8 mouse cellular contexts compared by ENCODE assay signal in the genomic region with DNA sequence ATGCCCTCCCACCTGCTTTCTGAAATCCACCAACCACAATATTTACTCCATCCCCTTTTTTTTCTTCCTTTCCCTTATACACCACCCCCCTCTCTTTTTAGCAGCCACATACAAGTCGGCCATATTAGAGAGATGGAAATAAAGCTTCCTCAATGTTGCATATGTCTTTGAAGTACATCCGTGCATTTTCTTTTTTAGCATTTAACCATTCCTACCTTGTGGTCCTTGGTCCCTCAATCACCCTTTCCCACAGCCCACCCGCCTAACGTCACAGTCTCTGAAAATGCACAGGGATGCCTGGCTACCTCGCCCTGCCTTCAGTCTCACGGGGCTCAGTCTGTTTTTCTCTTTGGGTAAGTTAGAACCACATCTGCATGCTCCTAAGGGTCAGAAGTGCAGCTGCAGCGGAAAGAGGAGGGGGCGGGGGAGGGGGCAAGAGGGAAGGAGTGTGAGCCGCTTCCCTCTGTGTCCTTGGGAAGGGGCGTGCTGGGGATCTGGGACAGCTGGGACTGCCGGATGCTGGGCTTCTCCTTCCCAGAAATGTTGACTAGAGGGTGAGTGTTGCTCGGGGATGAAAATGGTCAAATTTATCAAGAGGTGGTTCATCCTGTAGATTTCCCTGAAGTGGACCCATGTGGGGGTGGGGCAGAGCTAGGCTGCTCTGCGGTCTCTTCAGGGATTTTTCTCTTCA. TPM values are rescaled to one million over a fixed set of nuclear protein-coding genes. Genes with fewer than 3 reads are reported as not detected.
DNase-seq lines count a peak whose midpoint lies in the region; ATAC-seq and TF ChIP-seq lines count a peak whose summit lies in the region.

A gene (plus strand): TSS at position 42 of the 691 bp plus-strand sequence.

- no peaks in the 10 kb centered on the region for H3K9me3 ChIP-seq in heart, postnatal 0 days (replicated peaks; ENCODE audit: control insufficient read depth, low read length)
- H3K9me3 ChIP-seq in intestine, postnatal 0 days (ENCODE audit: control insufficient read depth), result no peaks in the 10 kb centered on the region
- H3K9me3 ChIP-seq in midbrain, embryonic 14.5 days (ENCODE audit: control insufficient read depth, low read length), result no peaks in the 10 kb centered on the region

- no peak for TF ChIP-seq CTCF in heart, postnatal 0 days (IDR thresholded peaks at IDR 0.05; ENCODE audit: low read depth)
- no peak for TF ChIP-seq CTCF in intestine, postnatal 0 days (IDR thresholded peaks at IDR 0.05; ENCODE audit: low read depth)

- peak within 1 kb of the TSS; percentile 11; the same call in 1 of the 2 replicates for H3K27ac ChIP-seq in heart, postnatal 0 days (ENCODE audit: low read depth)
- H3K27ac ChIP-seq in intestine, postnatal 0 days (ENCODE audit: low read depth, low read length), result peak within 1 kb of the TSS; percentile 23
- peak within 1 kb of the TSS; percentile 70 for H3K27ac ChIP-seq in midbrain, embryonic 14.5 days (replicated peaks; ENCODE audit: low read depth, low read length)

- no peaks in the 10 kb centered on the region for H3K36me3 ChIP-seq in heart, postnatal 0 days (replicated peaks; ENCODE audit: control insufficient read depth, insufficient read depth, low read length)
- H3K36me3 ChIP-seq in intestine, postnatal 0 days (ENCODE audit: control insufficient read depth, insufficient read depth), result no peaks in the 10 kb centered on the region
- H3K36me3 ChIP-seq in midbrain, embryonic 14.5 days (ENCODE audit: control insufficient read depth, insufficient read depth, low read length), result no peaks in the 10 kb centered on the region

- intact Hi-C loops in heart, postnatal 25 days (cut with DNase I), result no loop called here

- H3K4me3 ChIP-seq in heart, postnatal 0 days (ENCODE audit: low read depth, low read length), result peak within 1 kb of the TSS; percentile 48
- H3K4me3 ChIP-seq in intestine, postnatal 0 days (ENCODE audit: low read depth, low read length), result peak within 1 kb of the TSS; percentile 35
- peak within 1 kb of the TSS; percentile 71 for H3K4me3 ChIP-seq in midbrain, embryonic 14.5 days (replicated peaks; ENCODE audit: low read depth, low read length)

- peaks cover 7% of the 10 kb centered on the region; the same call in 1 of the 2 replicates for H3K27me3 ChIP-seq in heart, postnatal 0 days (ENCODE audit: control insufficient read depth, insufficient read depth, low read length)
- no peaks in the 10 kb centered on the region for H3K27me3 ChIP-seq in intestine, postnatal 0 days (replicated peaks; ENCODE audit: control insufficient read depth, insufficient read depth, low read length)
- H3K27me3 ChIP-seq in midbrain, embryonic 14.5 days (ENCODE audit: control insufficient read depth, insufficient read depth, low read length), result no peaks in the 10 kb centered on the region

- H3K9ac ChIP-seq in heart, postnatal 0 days (replicated peaks; ENCODE audit: low read depth, low read length), result peak within 1 kb of the TSS; percentile 44; the same call in 1 of the 2 replicates
- H3K9ac ChIP-seq in intestine, postnatal 0 days (ENCODE audit: low read depth, low read length), result 0 out of 2 replicates have a peak within 1 kb of the TSS, but pooled peaks have one; percentile 22
- peak within 1 kb of the TSS; percentile 89 for H3K9ac ChIP-seq in midbrain, embryonic 14.5 days (replicated peaks; ENCODE audit: low read length)

- ATAC-seq in heart, postnatal 0 days (ENCODE audit: insufficient read depth, low read depth), result no peak
- ATAC-seq in intestine, postnatal 0 days, result no peak
- peak; percentile 38; the same call in 1 of the 2 replicates for ATAC-seq in midbrain, embryonic 14.5 days (ENCODE audit: low FRiP score, low TSS enrichment)
- no peak for ATAC-seq in megakaryocyte, adult 5-6 weeks (ENCODE audit: poor library complexity, severe bottlenecking)

- DNase-seq in heart, postnatal 0 days (ENCODE audit: low spot score), result peak; percentile 50
- no peak for DNase-seq in heart, postnatal 25 days (ENCODE audit: low spot score)
- DNase-seq in ZHBTc4 (ENCODE audit: low read depth, low spot score), result peak; percentile 32
- peak; percentile 61 for DNase-seq in embryo, embryonic 11 days
- peak; percentile 73 for DNase-seq in midbrain, embryonic 14.5 days
- no peak for DNase-seq in spleen, postnatal 14 days (ENCODE audit: low spot score in 2 of 2)

- H3K4me1 ChIP-seq in heart, postnatal 0 days (ENCODE audit: control insufficient read depth, insufficient read depth), result 0 out of 2 replicates have a peak, but pooled peaks cover 7% of the 10 kb centered on the region
- peaks cover 16% of the 10 kb centered on the region; the same call in 1 of the 2 replicates for H3K4me1 ChIP-seq in intestine, postnatal 0 days (replicated peaks; ENCODE audit: control insufficient read depth, insufficient read depth, low read length)
- H3K4me1 ChIP-seq in midbrain, embryonic 14.5 days (ENCODE audit: control insufficient read depth, insufficient read depth, low read length), result peaks cover 28% of the 10 kb centered on the region

- no peak for TF ChIP-seq EP300 in heart, postnatal 0 days (IDR thresholded peaks at IDR 0.05; ENCODE audit: low read depth)

- 2% methylated on average over 13 of the region's 13 CpGs for WGBS in heart, postnatal 0 days
- WGBS in intestine, postnatal 0 days, result 14% methylated on average over 13 of the region's 13 CpGs
- WGBS in midbrain, embryonic 14.5 days, result under 1% methylated on average over 13 of the region's 13 CpGs

- H3K4me2 ChIP-seq in heart, postnatal 0 days (ENCODE audit: low read depth, low read length), result peak within 1 kb of the TSS; percentile 63
- peak within 1 kb of the TSS; percentile 55 for H3K4me2 ChIP-seq in intestine, postnatal 0 days (replicated peaks; ENCODE audit: low read depth)
- H3K4me2 ChIP-seq in midbrain, embryonic 14.5 days (ENCODE audit: low read length), result peak within 1 kb of the TSS; percentile 55

RNA-seq across cellular contexts. Expression of the gene that starts here (rescaled TPM):
- total RNA-seq in heart, postnatal 0 days (2014; rRNA removed; ENCODE audit: low replicate concordance), result 0.04 and 0.53 TPM in 2 replicates
- 0.31 and 0.51 TPM in 2 replicates for polyA plus RNA-seq in heart, postnatal 0 days (2015; fragmentation: Nextera tagmentation; extraction: Ambion mirVana)
- total RNA-seq in heart, postnatal 25 days (2021), result 1 to 10 TPM; 1.1 TPM
- polyA plus RNA-seq in intestine, postnatal 0 days (2015; fragmentation: Nextera tagmentation; extraction: Ambion mirVana), result 0.96 and 1.1 TPM in 2 replicates
- 6.6 and 8.1 TPM in 2 replicates for polyA plus RNA-seq in midbrain, embryonic 14.5 days (2014; fragmentation: Nextera tagmentation; extraction: Ambion mirVana)
- 0.42 and 0.78 TPM in 2 replicates for total RNA-seq in megakaryocyte, adult 5-6 weeks (2015)
- 0.95 and 0.98 TPM in 2 replicates for total RNA-seq in megakaryocyte, adult 5-6 weeks (2017)

Comparison
In these comparisons a context has a peak if more than half of its experiments do, and no peak if none do; other contexts are left out.
1. Peak in DNase-seq, H3K4me3 ChIP-seq, H3K27ac ChIP-seq, H3K9ac ChIP-seq and H3K4me2 ChIP-seq in heart, postnatal 0 days; RNA of the gene not detected or under 1 TPM.
2. DNase-seq: peak in ZHBTc4 (single experiment), embryo, embryonic 11 days (single experiment) and midbrain, embryonic 14.5 days (single experiment); none in heart, postnatal 25 days (single experiment) and spleen, postnatal 14 days (0 of 2).
3. H3K27ac ChIP-seq: peak in every context shown above with its lines; median percentile 70 in midbrain, embryonic 14.5 days; 23 in intestine, postnatal 0 days; 11 in heart, postnatal 0 days.
4. H3K9ac ChIP-seq: peak in every context shown above with its lines; median percentile 89 in midbrain, embryonic 14.5 days; 44 in heart, postnatal 0 days; 22 in intestine, postnatal 0 days.
5. Peak in every context shown above with its lines, with median percentiles within 50 percentile points of each other: H3K4me2 ChIP-seq and H3K4me3 ChIP-seq.